Mouse (Mus musculus): Measurements from ENCODE around the gene Vangl2. TPM values are rescaled to one million over a fixed set of nuclear protein-coding genes. Genes with fewer than 3 reads are reported as not detected.
A peak's percentile ranks its signal among the peaks of the same experiment; 100 is the strongest.

The Vangl2 gene
- polyA plus RNA-seq, 1 experiment from 2014 or later = 0.78 TPM

DNA sequence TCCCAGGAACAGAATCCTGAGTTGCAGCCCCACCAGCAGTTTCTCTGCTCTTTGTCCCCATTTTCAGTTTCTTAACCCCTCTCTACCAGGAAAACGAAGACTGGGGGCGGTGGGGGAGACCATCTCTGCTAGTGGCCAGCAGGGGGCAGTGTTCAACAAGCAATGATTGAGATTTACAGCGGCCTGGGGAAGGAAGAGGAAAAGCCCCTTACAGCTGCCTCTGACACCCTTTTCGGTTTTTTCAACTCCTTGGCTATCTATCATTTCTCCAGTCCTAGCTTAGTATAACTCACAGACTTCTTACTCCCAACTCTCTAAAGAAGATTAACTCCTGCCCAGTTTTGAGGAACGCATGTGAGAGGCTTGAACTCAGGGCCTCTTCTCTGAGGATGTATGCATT lies 18.7 kb upstream of the Vangl2 start:
- no peak overlapping the region for H3K9ac ChIP-seq (replicated peaks)
- H3K4me1 ChIP-seq (ENCODE audit: insufficient read depth) = no peaks in the 10 kb centered on the region
- no peak overlapping the region for H3K27ac ChIP-seq (ENCODE audit: low read depth)
- DNase-seq (peak; percentile 77), ATAC-seq (peak; percentile 36; the same call in 1 of the 2 replicates)
- peaks cover 9% of the 10 kb centered on the region for H3K27me3 ChIP-seq (ENCODE audit: insufficient read depth, low read length)
- WGBS (ENCODE audit: insufficient replicate concordance) = 12% methylated on average over 5 of the region's 5 CpGs
- H3K4me2 ChIP-seq (ENCODE audit: low read depth, low read length) = no peak overlapping the region
- TF ChIP-seq CTCF (IDR thresholded peaks at IDR 0.05; ENCODE audit: low read depth) (peak; percentile 89), EP300 (IDR thresholded peaks at IDR 0.05; ENCODE audit: low read depth) (no peak)
- no peaks in the 10 kb centered on the region for H3K36me3 ChIP-seq (replicated peaks; ENCODE audit: insufficient read depth, low read length)
- H3K4me3 ChIP-seq (ENCODE audit: low read depth, low read length) = no peak overlapping the region
- H3K9me3 ChIP-seq (ENCODE audit: low read length) = no peaks in the 10 kb centered on the region

GRCm38 (mm10) chr1:172046410-172046809 lies 18.2 kb upstream of the Vangl2 start:
- no peak for DNase-seq
- Histone ChIP-seq H3K36me3 (replicated peaks; ENCODE audit: insufficient read depth, low read length) (no peaks in the 10 kb centered on the region), H3K27me3 (ENCODE audit: insufficient read depth, low read length) (peaks cover 3% of the 10 kb centered on the region; the same call in 1 of the 2 replicates), H3K4me2 (ENCODE audit: low read depth, low read length) (no peak overlapping the region), H3K4me1 (ENCODE audit: insufficient read depth) (no peaks in the 10 kb centered on the region), H3K9me3 (ENCODE audit: low read length) (no peaks in the 10 kb centered on the region), H3K27ac (ENCODE audit: low read depth) (no peak overlapping the region), H3K4me3 (ENCODE audit: low read depth, low read length) (no peak overlapping the region), H3K9ac (replicated peaks) (no peak overlapping the region)
- ATAC-seq = no peak
- TF ChIP-seq EP300 (IDR thresholded peaks at IDR 0.05; ENCODE audit: low read depth) (no peak), CTCF (IDR thresholded peaks at IDR 0.05; ENCODE audit: low read depth) (no peak)
- WGBS (ENCODE audit: insufficient replicate concordance) = 63% methylated on average over 8 of the region's 8 CpGs

DNA sequence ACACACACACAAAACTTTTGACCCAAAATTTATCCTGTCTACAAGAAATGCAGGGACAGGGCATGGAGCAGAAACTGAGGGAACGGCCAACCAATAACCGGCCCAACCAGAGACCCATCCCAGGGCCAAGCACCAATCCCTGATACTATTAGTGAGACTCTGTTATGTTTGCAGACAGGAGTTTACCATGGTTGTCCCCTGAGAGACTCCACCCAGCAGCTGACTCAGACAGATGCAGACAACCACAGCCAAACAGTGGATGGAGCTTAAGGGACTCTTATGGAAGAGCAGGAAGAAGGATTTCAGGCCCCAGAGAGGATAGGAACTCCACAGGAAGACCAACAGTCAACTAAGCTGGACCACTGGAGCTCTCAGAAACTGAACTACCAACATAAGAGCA lies 1.7 kb upstream of the Vangl2 start:
- no peak overlapping the region for H3K27ac ChIP-seq (ENCODE audit: low read depth)
- DNase-seq (no peak), ATAC-seq (no peak)
- no peaks in the 10 kb centered on the region for H3K36me3 ChIP-seq (replicated peaks; ENCODE audit: insufficient read depth, low read length)
- H3K4me1 ChIP-seq (ENCODE audit: insufficient read depth) = peaks cover 7% of the 10 kb centered on the region
- no peak for TF ChIP-seq EP300 (IDR thresholded peaks at IDR 0.05; ENCODE audit: low read depth)
- TF ChIP-seq CTCF (IDR thresholded peaks at IDR 0.05; ENCODE audit: low read depth) = no peak
- no peak overlapping the region for H3K4me2 ChIP-seq (ENCODE audit: low read depth, low read length)
- WGBS (ENCODE audit: insufficient replicate concordance) = 85% methylated on average over 2 of the region's 2 CpGs
- H3K4me3 ChIP-seq (ENCODE audit: low read depth, low read length) = no peak overlapping the region
- no peaks in the 10 kb centered on the region for H3K9me3 ChIP-seq (ENCODE audit: low read length)
- no peaks in the 10 kb centered on the region for H3K27me3 ChIP-seq (ENCODE audit: insufficient read depth, low read length)
- no peak overlapping the region for H3K9ac ChIP-seq (replicated peaks)

DNA sequence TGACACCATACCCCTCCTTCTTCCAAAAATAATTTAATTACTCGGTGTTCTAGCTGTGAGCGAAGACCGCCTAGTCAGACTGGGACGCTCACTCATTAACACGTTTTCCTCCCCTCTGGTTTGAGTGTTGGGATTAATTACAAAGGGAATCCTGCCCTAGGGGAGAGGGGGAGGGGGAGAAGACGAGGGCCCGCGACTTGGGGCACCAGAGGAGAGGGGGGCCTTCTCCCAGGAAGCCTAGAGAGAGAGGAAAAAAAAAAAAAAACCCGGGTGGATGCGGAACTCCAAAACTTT lies 488 bp downstream of the Vangl2 start:
- H3K36me3 ChIP-seq (replicated peaks; ENCODE audit: insufficient read depth, low read length) = no peaks in the 10 kb centered on the region
- DNase-seq (no peak), ATAC-seq (no peak)
- H3K9ac ChIP-seq (replicated peaks) = peak overlapping the region; percentile 76
- no peaks in the 10 kb centered on the region for H3K27me3 ChIP-seq (ENCODE audit: insufficient read depth, low read length)
- WGBS (ENCODE audit: insufficient replicate concordance) = 60% methylated on average over 10 of the region's 10 CpGs
- no peak for TF ChIP-seq EP300 (IDR thresholded peaks at IDR 0.05; ENCODE audit: low read depth)
- no peak for TF ChIP-seq CTCF (IDR thresholded peaks at IDR 0.05; ENCODE audit: low read depth)
- no peaks in the 10 kb centered on the region for H3K9me3 ChIP-seq (ENCODE audit: low read length)
- peaks cover 7% of the 10 kb centered on the region for H3K4me1 ChIP-seq (ENCODE audit: insufficient read depth)
- H3K4me3 ChIP-seq (ENCODE audit: low read depth, low read length) = 0 out of 2 replicates have a peak overlapping the region, but pooled peaks have one; percentile 76
- peak overlapping the region; percentile 87 for H3K4me2 ChIP-seq (ENCODE audit: low read depth, low read length)
- H3K27ac ChIP-seq (ENCODE audit: low read depth) = no peak overlapping the region

- Histone ChIP-seq H3K36me3 (replicated peaks; ENCODE audit: insufficient read depth, low read length) (no peaks in the 10 kb centered on the region), H3K27ac (ENCODE audit: low read depth) (peak overlapping the region; percentile 18; the same call in 1 of the 2 replicates), H3K4me2 (ENCODE audit: low read depth, low read length) (peak overlapping the region; percentile 87), H3K9me3 (ENCODE audit: low read length) (no peaks in the 10 kb centered on the region), H3K4me3 (ENCODE audit: low read depth, low read length) (peak overlapping the region; percentile 76), H3K9ac (replicated peaks) (peak overlapping the region; percentile 76), H3K27me3 (ENCODE audit: insufficient read depth, low read length) (no peaks in the 10 kb centered on the region), H3K4me1 (ENCODE audit: insufficient read depth) (peaks cover 7% of the 10 kb centered on the region)
- no peak for TF ChIP-seq EP300 (IDR thresholded peaks at IDR 0.05; ENCODE audit: low read depth)
- no peak for TF ChIP-seq CTCF (IDR thresholded peaks at IDR 0.05; ENCODE audit: low read depth)
- WGBS (ENCODE audit: insufficient replicate concordance) = 2% methylated on average over 48 of the region's 54 CpGs
- ATAC-seq = peak; percentile 92
- DNase-seq = peak; percentile 86
These were observed 1.0 kb downstream of the Vangl2 start for GRCm38 (mm10) chr1:172027010-172027808.

DNA sequence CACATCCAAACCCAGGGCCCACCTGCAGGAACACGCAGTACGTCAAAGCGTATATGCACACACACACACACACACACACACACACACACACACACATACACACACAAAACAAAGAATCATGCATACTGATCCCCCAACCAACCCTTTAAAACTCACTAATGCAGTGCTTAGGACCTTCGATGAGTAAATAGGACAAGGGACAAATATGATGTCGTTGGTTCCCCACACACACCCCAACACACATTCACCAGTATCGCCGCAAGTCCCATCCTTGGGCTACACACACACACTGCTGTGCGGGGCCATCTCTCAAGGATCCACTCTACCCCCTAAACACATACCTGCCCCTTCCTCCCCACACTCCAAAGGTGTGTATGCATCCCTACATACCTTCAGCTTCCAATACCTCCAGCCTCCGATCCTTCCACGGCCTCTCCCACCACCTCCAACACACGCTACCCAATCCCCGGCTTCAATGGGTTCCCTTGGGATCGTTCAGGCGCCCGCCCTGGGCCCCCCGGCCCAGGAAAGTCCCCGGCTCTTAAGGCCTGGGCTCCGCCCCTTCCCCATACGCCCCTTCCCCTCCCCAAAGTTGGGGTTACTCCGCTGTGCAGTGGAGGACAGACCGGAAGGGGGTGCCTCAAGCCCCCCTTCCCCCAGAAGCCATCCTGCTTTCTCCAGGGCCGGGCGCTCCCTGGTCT lies 1.9 kb downstream of the Vangl2 start:
- no peak for DNase-seq
- 10% methylated on average over 23 of the region's 23 CpGs for WGBS (ENCODE audit: insufficient replicate concordance)
- TF ChIP-seq EP300 (IDR thresholded peaks at IDR 0.05; ENCODE audit: low read depth) (no peak), CTCF (IDR thresholded peaks at IDR 0.05; ENCODE audit: low read depth) (no peak)
- Histone ChIP-seq H3K27ac (ENCODE audit: low read depth) (no peak overlapping the region), H3K4me2 (ENCODE audit: low read depth, low read length) (peak overlapping the region; percentile 87), H3K4me3 (ENCODE audit: low read depth, low read length) (peak overlapping the region; percentile 76), H3K27me3 (ENCODE audit: insufficient read depth, low read length) (no peaks in the 10 kb centered on the region), H3K9me3 (ENCODE audit: low read length) (no peaks in the 10 kb centered on the region), H3K9ac (replicated peaks) (peak overlapping the region; percentile 76), H3K36me3 (replicated peaks; ENCODE audit: insufficient read depth, low read length) (no peaks in the 10 kb centered on the region), H3K4me1 (ENCODE audit: insufficient read depth) (peaks cover 7% of the 10 kb centered on the region)
- ATAC-seq = peak; percentile 22
